Mouse (Mus musculus) limb, embryonic 10.5 days (tissue): ENCODE results near the gene Lingo1. TPM values are rescaled to one million over a fixed set of nuclear protein-coding genes. Genes with fewer than 3 reads are reported as not detected.

ENCODE experiments used
- DNase-seq: peaks from one replicate; pipeline ENCODE4 v3.0.0-alpha.2; 2017; ENCODE audit warnings: low spot score
- H3K27ac ChIP-seq: fragments of 300-500 bp; sonication (generic); 2 replicates; pipeline ENCODE4 v1.5.1; 2016; ENCODE audit warnings: mild to moderate bottlenecking
- H3K27me3 ChIP-seq: fragments of 300-500 bp; sonication (generic); 2 replicates; pipeline ENCODE4 v1.6.1; 2016; ENCODE audit warnings: low read depth, mild to moderate bottlenecking; ENCODE audit not compliant: poor library complexity, severe bottlenecking
- H3K36me3 ChIP-seq: fragments of 300-500 bp; sonication (generic); 2 replicates; pipeline ENCODE4 v1.6.1; 2016; ENCODE audit warnings: mild to moderate bottlenecking, moderate library complexity
- H3K4me1 ChIP-seq: fragments of 300-500 bp; sonication (generic); 2 replicates; pipeline ENCODE4 v1.6.1; 2016
- H3K4me3 ChIP-seq: fragments of 300-500 bp; sonication (generic); 2 replicates; pipeline ENCODE4 v1.5.1; 2016; ENCODE audit warnings: mild to moderate bottlenecking, moderate library complexity
- H3K9me3 ChIP-seq: fragments of 300-500 bp; sonication (generic); replicated peaks from 2 replicates; pipeline ENCODE4 v1.6.1; 2016; ENCODE audit warnings: mild to moderate bottlenecking
- WGBS: fragments of 180-500 bp; shearing (Covaris S2); methylation state at CpG from one replicate; pipeline ENCODE4 v1.1.7; 2016; 5-methylcytosine and 5-hydroxymethylcytosine counted together
- polyA plus RNA-seq: library from polyadenylated mRNA; unstranded; fragments of >200 nt; fragmentation: Nextera tagmentation; extraction: Ambion mirVana; gene quantifications from 2 replicates; pipeline ENCODE4 v1.2.1, GENCODE M21; 2016

Lingo1 gene
- polyA plus RNA-seq, 1 experiment from 2014 or later = 1.8 TPM

DNA sequence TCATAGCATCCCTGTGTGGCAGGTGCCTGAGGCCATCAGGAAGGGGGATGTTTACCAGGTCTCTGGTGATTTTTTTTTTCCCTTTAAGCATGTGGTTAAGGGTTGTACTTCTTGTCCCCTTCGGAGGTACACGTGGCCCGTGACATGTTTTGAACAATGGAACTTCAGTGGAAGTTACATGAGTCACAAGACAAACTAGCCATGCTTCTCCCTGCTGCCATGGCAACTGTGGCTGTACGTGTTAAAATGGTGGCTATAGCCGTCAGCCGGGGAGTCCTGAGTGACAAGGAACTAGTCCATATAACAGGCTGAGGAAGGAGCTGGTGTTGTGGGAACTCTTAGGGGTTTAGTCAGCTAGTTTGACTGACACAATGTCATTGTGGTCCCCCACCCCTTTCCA lies 141.1 kb downstream of the Lingo1 start:
- no peak for DNase-seq
- Histone ChIP-seq H3K9me3 (no peaks in the 10 kb centered on the region), H3K4me3 (no peak overlapping the region), H3K36me3 (no peaks in the 10 kb centered on the region), H3K4me1 (peaks cover 19% of the 10 kb centered on the region), H3K27ac (no peak overlapping the region), H3K27me3 (peaks cover 44% of the 10 kb centered on the region)
- WGBS = 85% methylated on average over 6 of the region's 6 CpGs

DNA sequence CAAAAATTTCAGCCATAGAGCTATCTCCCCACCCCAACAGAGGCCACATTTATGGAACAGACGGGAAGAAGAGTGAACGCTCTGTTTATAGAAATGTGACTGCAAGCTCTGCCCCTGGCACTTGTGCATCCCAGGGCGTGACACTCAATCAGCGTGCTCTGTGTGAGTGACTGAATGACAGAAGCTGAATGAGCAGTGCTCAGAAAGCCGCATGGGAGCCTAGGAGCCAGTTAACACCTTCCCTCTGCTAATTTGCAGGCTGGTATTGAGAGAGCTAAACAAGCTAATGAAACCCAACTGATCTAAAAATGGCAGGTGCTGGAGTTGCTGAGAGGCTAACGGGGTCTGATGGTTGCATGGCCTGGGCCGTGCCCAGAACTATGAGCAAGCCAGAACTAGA lies 143.7 kb downstream of the Lingo1 start:
- WGBS = 77% methylated on average over 7 of the region's 7 CpGs

DNA sequence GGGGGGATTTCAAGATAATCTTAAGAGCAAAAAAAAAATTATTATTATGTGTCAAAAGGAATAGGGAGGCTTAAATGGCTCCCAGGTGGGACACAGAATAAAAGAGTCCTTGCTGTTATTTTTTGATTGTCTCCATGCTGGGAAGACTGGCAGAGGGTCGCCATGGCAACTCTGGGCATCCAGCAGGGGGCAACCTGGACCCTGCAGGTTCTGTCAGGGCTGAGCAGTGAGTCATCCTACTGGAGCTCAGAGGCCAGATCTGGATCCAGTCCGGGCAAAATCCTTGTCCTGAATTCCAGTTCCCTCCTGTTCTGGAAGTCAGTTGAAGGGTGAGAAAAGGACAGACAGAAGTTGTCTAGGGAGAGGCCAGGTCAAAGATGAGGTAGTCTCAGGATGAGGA lies 144.7 kb downstream of the Lingo1 start:
- Histone ChIP-seq H3K27ac (no peak overlapping the region), H3K36me3 (no peaks in the 10 kb centered on the region), H3K4me1 (peaks cover 22% of the 10 kb centered on the region), H3K9me3 (no peaks in the 10 kb centered on the region), H3K27me3 (peaks cover 62% of the 10 kb centered on the region), H3K4me3 (no peak overlapping the region)
- 53% methylated on average over 2 of the region's 2 CpGs for WGBS
- DNase-seq = no peak

More for the DNA sequence above, 143.7 kb downstream of the Lingo1 start:
- peaks cover 62% of the 10 kb centered on the region for H3K27me3 ChIP-seq
- H3K4me3 ChIP-seq = no peak overlapping the region
- H3K36me3 ChIP-seq = no peaks in the 10 kb centered on the region
- DNase-seq = no peak
- peaks cover 28% of the 10 kb centered on the region for H3K4me1 ChIP-seq
- no peaks in the 10 kb centered on the region for H3K9me3 ChIP-seq
- no peak overlapping the region for H3K27ac ChIP-seq

DNA sequence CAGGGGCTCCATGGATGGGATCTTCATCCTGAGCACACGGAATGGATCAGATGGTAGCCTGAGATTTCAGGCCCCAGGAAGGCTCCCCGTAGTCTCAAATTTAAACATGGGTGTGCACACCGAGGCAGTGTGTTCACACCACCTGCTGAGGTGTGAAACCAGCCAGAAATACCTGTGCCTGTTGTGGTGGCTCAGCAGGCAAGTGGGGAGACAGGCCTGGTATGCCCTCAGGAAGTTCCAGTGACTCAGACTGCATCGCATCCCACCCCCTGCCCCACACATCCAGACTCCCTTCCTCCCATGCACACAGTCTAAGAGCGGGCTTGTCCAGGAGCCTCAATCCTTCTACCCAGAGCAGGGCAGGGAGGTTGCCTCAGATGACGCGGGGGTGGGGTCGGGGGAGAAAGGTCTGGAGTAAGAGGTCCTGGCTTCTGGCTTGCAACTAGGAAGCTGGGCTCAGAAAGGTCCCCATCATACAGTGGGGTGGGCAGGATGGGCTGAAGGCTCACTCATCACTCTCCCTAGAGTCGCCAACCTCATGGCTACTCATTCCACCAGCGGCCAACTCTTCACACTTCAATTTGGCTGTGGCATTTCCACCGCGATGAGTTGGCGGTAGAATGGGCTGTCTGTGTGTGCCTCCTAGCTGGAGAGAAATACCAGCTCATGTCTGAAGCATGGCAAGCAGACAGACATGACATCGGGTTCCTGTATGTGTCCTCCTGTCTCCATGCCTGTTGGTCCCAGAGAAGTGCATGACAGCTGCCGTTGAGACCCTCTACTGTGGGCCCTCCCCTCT lies 149.8 kb downstream of the Lingo1 start:
- Histone ChIP-seq H3K9me3 (no peaks in the 10 kb centered on the region), H3K4me3 (no peak overlapping the region), H3K4me1 (peaks cover 29% of the 10 kb centered on the region), H3K27me3 (peaks cover 76% of the 10 kb centered on the region), H3K36me3 (no peaks in the 10 kb centered on the region), H3K27ac (no peak overlapping the region)
- WGBS = 92% methylated on average over 15 of the region's 15 CpGs
- no peak for DNase-seq

DNA sequence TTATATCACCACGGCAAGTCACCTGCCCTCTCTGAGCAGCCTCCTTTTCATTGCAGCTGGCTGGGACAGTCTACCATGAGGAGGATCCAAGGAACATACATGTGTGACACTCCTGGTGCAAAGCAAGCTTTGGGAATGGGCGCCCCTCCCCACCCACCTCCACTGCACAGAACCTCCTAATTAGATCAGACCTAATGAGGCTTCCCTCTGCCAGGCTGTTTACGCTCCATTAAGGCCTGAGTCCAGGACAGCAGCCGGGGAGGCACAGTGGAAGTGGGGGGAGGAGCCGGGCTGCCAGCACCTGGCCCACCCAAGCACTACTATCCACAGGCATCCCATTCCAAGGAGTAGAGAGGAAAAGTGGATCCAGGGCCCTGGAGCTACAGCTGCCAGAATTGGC lies 152.8 kb downstream of the Lingo1 start:
- Histone ChIP-seq H3K27ac (no peak overlapping the region), H3K36me3 (no peaks in the 10 kb centered on the region), H3K4me1 (peaks cover 41% of the 10 kb centered on the region), H3K9me3 (no peaks in the 10 kb centered on the region), H3K4me3 (no peak overlapping the region), H3K27me3 (peaks cover 85% of the 10 kb centered on the region)
- no peak for DNase-seq
- WGBS = 45% methylated on average over 5 of the region's 5 CpGs

DNA sequence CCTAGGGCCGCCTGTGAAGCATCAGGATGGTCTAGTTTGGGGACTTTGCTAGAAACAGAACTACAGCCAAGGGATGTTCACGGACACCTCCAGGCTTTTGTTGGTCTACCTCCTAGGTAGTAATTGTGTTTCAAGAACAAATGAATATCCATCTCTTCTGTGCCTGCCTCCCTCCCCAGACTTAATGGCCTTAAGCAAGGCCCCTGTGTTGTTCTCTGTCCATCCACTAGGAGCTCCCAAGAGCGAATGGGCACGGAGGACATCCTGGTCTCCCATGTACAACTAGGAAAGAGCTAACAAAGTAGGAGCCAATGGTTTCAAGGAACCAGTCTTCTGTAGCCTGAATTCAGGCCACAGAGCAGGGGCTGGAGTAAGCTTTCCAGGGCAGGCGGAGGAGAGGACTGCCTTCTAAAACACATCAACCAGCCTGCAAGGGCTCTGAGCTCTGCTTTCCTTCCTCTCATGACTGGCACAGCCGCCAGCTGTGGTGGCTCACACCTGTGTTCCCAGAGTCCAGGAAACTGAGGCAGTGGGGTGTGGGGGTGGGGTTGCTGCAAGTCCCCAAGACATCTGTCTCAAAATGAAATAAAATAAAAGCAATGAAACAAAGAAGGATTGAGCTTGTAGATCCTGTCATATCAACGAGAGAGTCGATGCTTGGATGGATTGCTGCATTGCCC lies 157.9 kb downstream of the Lingo1 start:
- H3K9me3 ChIP-seq = no peaks in the 10 kb centered on the region
- H3K4me1 ChIP-seq = peaks cover 64% of the 10 kb centered on the region
- H3K27me3 ChIP-seq = peaks cover 94% of the 10 kb centered on the region
- DNase-seq = peak; percentile 45
- H3K27ac ChIP-seq = no peak overlapping the region
- H3K4me3 ChIP-seq = no peak overlapping the region
- no peaks in the 10 kb centered on the region for H3K36me3 ChIP-seq
- 58% methylated on average over 8 of the region's 8 CpGs for WGBS

DNA sequence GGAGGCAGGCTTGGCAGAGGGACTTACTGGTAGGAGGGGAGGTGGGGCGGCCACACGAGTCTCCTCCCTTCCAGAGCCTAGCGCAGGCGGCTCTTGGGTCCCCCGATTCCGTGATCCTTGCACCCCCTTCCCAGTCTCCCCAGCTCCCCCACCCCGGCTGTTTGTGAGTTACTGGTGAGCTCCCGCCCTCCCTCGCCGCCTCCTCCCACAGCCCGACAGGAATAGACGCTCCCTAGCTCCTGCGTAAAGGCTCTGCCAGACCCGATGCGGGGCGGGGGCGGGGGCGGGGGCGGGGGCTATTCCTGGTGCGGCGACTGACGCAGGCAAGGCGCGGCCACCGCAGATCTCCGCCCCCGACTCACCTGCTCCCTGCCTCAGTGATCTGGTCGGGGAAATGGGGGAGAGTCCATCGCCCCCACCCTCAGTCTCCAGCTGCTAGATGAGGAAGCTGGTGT lies 158.8 kb downstream of the Lingo1 start:
- Histone ChIP-seq H3K36me3 (no peaks in the 10 kb centered on the region), H3K4me3 (peak overlapping the region; percentile 34), H3K27ac (no peak overlapping the region), H3K27me3 (peaks cover 100% of the 10 kb centered on the region), H3K4me1 (peaks cover 54% of the 10 kb centered on the region), H3K9me3 (no peaks in the 10 kb centered on the region)
- peak; percentile 42 for DNase-seq
- WGBS = 2% methylated on average over 29 of the region's 29 CpGs

DNA sequence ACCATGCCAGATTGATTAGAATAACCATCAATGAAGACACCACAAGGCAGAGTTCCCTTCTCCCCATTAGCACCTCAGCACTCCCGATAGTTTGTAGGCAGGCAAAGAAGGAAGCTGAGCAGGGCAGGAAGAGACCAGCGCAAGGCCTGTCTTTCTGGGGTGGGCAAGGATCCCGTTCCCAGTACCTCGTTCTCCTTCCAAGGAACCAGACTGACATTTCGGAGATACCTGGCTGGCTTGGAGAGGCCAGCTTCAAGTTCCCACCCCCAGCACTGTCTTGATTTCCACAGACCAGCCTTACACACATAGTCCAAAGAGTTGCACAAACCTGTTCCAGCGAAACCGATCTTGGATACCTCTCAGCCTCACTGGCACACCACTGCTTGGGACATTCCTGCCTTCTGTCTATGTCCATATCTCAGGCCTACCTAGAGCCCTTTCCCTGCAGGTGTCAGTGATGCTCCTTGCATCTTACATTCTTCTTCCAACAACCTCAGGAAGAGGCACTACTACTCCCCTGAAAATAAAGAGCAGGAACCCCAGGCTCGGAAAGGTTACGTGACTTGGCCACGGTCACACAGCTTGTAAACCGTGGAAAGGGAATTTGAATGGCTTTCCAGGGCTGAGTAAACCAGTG lies 159.4 kb downstream of the Lingo1 start:
- Histone ChIP-seq H3K36me3 (no peaks in the 10 kb centered on the region), H3K27ac (no peak overlapping the region), H3K27me3 (peaks cover 100% of the 10 kb centered on the region), H3K4me3 (peak overlapping the region; percentile 34; the same call in 1 of the 2 replicates), H3K9me3 (no peaks in the 10 kb centered on the region), H3K4me1 (peaks cover 54% of the 10 kb centered on the region)
- DNase-seq = no peak
- WGBS = 40% methylated on average over 11 of the region's 11 CpGs

DNA sequence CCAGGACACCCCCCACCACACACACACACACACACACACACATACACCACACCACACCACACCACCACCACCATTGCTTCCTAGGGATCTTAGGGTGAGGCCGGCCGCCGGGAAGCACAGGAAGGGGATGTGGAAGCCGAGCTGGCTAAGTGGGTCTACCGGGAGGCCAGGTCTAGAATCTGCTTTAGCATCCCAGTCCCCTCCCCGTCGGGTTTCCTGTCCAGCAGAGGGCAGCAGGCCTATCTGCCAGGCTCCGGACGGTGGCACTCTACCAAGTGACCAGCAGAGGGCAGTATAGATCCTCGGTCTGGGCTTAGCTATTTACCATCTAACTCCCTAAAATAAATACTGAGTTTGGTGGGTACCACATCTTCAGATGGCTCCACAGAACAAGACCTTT lies 160.1 kb downstream of the Lingo1 start:
- peak overlapping the region; percentile 86; the same call in 1 of the 2 replicates for H3K27ac ChIP-seq
- 0% methylated on average over 10 of the region's 10 CpGs for WGBS
- H3K9me3 ChIP-seq = no peaks in the 10 kb centered on the region
- peak; percentile 94 for DNase-seq
- no peaks in the 10 kb centered on the region for H3K36me3 ChIP-seq
- peaks cover 98% of the 10 kb centered on the region for H3K27me3 ChIP-seq
- H3K4me3 ChIP-seq = peak overlapping the region; percentile 68
- H3K4me1 ChIP-seq = peaks cover 54% of the 10 kb centered on the region

DNA sequence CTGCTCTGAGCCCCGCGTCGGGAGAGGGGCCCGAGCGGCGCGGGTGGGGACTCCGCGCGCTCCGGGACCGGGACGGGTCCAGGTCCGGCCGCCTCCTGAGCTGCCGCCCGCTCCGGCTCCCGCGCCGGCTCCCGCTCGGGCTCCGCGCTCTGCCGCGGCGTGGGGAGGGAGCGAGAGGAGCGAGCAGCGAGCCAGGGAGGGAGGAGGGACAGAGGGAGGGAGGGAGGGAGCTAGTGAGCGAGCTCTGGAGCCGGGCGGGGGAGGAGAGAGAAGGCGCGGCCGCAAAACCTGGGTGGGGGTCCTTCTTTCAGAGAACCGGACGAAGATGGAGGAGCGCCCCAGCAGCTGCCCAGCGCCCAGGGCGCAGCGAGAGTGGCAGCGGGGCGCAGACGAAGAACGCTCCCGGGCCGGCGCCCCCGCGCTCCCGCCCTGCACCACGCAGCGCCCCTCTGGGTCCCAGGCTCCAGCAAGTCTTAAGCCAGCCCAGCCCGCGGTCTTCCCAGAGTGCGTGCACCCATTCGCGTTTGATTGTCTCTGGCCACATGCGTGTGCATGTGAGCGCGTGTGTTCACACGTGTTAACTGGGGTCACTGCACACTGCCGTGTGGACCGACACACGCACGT lies 160.7 kb downstream of the Lingo1 start:
- peaks cover 54% of the 10 kb centered on the region for H3K4me1 ChIP-seq
- peak overlapping the region; percentile 86 for H3K27ac ChIP-seq
- H3K36me3 ChIP-seq = no peaks in the 10 kb centered on the region
- DNase-seq = peak; percentile 71
- no peaks in the 10 kb centered on the region for H3K9me3 ChIP-seq
- WGBS = 1% methylated on average over 68 of the region's 68 CpGs
- peak overlapping the region; percentile 68 for H3K4me3 ChIP-seq
- peaks cover 96% of the 10 kb centered on the region for H3K27me3 ChIP-seq

DNA sequence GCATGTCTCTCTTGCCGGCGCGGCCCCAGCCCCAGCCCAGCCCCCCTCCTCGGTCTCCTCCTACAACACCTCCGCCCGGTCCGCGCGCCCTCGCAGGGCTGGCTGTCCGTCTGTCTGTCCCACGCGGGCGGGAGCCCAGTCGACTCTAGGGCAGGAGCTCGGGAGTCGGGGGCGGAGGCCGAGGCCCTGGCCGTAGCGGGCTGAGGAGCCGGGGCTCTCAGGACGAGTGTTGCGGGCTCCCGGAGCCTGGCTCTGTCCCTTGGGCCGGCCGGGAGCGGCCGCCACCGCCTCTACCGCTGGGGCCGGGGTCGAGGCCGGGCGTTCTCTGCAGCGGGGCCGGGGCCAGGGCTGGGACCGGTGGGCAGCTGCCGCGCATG lies 161.2 kb downstream of the Lingo1 start:
- Histone ChIP-seq H3K9me3 (no peaks in the 10 kb centered on the region), H3K4me3 (peak overlapping the region; percentile 68), H3K36me3 (no peaks in the 10 kb centered on the region), H3K27ac (peak overlapping the region; percentile 86), H3K4me1 (peaks cover 54% of the 10 kb centered on the region), H3K27me3 (peaks cover 93% of the 10 kb centered on the region)
- peak; percentile 81 for DNase-seq
- WGBS = under 1% methylated on average over 40 of the region's 40 CpGs

DNA sequence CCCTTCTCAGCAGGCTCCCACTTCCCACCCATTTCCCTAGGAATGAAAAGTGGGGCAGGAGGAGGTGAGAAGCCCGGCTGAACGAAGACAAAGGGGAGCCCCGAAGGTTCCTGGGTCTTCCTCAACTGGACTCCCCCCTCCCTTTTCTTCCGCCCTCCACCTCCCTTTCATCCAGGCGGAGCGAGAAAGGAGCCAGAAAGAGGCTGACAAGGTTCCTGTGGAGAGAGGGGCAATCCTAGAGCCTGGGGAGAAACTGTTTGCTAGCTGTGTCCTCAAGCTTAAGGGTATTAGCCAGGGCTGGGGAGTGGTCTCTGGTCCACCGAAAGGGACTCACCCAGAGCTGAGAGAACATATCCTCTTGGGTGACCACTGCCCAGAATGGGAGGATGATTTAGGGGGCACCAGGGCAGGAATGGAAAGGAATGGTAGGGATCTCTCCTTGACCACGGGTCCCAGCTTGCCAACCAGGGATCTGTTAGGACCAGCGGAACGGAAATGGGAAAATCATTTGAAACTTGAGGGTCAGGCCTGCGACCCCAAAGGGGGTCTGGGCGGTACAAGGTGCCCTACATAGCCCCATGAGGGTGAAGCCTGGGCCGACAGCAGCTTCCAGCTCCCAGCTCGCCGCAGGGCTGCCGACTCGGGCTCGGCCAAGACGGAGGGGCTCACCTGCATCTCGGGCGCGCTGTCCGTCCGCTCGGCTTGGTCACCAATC lies 161.7 kb downstream of the Lingo1 start:
- Histone ChIP-seq H3K36me3 (no peaks in the 10 kb centered on the region), H3K4me1 (peaks cover 49% of the 10 kb centered on the region), H3K27ac (peak overlapping the region; percentile 86), H3K27me3 (peaks cover 88% of the 10 kb centered on the region), H3K4me3 (peak overlapping the region; percentile 68), H3K9me3 (no peaks in the 10 kb centered on the region)
- WGBS = under 1% methylated on average over 25 of the region's 25 CpGs
- DNase-seq = no peak
